Mouse (Mus musculus): ENCODE data around the gene Hoxc11. TPM values are rescaled to one million over a fixed set of nuclear protein-coding genes. Genes with fewer than 3 reads are reported as not detected.

The Hoxc11 gene
- polyA plus RNA-seq, 1 experiment from 2014 or later: 2.9 TPM

DNA sequence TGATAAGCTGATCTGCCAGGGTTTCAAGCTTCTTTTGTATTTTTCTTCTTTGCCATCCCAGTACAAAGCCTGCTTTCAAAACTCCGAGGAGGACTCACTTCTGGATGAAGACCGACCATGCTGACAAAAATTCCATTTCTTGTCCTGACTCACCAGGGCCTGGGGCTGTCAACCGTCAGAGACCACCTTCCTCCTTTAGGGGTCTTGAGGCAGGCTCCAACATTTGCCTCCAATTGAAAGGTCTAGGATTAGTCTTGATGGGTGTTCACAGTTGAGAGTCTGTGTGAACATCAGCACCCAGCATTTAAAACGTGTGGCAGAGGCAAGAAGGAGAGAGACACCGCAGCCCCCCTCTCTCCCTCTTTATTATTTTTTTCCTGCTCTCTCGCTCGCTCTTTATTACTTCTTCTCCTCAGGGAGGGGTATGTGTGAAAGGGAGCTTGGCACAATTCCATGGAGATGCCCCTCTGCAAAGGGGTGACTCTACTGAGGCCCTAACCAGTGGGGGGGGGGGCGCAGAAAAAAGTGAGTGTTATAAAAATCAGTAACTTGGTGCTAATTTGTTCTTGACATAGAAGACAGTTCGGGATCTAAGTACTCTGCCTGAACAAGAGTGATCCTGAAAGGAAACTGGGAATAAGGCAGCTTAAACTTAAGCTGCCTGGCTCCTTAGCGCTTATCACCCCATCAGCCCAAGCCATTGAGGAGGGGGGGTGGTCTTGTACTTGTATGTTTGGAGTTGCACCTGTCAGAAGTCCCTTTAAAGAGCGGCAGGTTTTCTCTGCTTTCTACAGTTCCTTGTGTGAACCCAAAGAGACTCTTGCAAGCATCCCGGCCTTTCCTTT lies 34.7 kb upstream of the Hoxc11 start:
- H3K27me3 ChIP-seq (ENCODE audit: control insufficient read depth, insufficient read depth, low read length): peaks cover 96% of the 10 kb centered on the region
- no peaks in the 10 kb centered on the region for H3K9me3 ChIP-seq (ENCODE audit: control insufficient read depth, low read length)
- H3K4me1 ChIP-seq (ENCODE audit: control insufficient read depth, insufficient read depth, low read length): no peaks in the 10 kb centered on the region
- 3% methylated on average over 12 of the region's 12 CpGs for WGBS
- no peak overlapping the region for H3K27ac ChIP-seq (ENCODE audit: low read depth, low read length)
- no peak overlapping the region for H3K4me3 ChIP-seq (ENCODE audit: low read length)
- H3K36me3 ChIP-seq (ENCODE audit: control insufficient read depth, insufficient read depth, low read length): no peaks in the 10 kb centered on the region
- no peak for ATAC-seq (ENCODE audit: low FRiP score, low TSS enrichment)
- H3K4me2 ChIP-seq (replicated peaks; ENCODE audit: low read depth, low read length): no peak overlapping the region
- H3K9ac ChIP-seq (ENCODE audit: low read depth, low read length): no peak overlapping the region

DNA sequence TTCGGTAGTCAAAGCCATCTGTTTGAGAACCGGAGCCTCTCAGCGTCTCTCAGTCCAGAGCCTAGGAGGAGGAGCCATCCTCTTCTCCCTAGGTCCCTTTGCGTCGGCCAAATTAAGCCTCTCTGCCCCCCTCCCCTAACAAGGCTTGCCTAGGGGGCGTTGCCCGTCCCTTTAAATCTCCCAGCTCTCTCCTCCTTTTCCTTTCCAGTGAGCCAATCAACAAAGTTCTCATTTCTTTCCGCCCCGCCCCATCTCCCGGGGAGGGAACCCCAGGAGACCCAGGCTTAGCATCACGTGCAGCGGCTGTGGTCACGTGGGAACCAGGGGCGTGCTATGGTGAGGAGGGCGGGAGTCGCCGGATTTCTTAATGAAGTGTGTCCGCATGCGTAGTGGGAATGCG lies 33.6 kb upstream of the Hoxc11 start:
- peak overlapping the region; percentile 39 for H3K4me2 ChIP-seq (replicated peaks; ENCODE audit: low read depth, low read length)
- peaks cover 97% of the 10 kb centered on the region for H3K27me3 ChIP-seq (ENCODE audit: control insufficient read depth, insufficient read depth, low read length)
- no peak overlapping the region for H3K9ac ChIP-seq (ENCODE audit: low read depth, low read length)
- peak; percentile 92 for ATAC-seq (ENCODE audit: low FRiP score, low TSS enrichment)
- no peak overlapping the region for H3K27ac ChIP-seq (ENCODE audit: low read depth, low read length)
- H3K9me3 ChIP-seq (ENCODE audit: control insufficient read depth, low read length): no peaks in the 10 kb centered on the region
- peak overlapping the region; percentile 24 for H3K4me3 ChIP-seq (ENCODE audit: low read length)
- no peaks in the 10 kb centered on the region for H3K4me1 ChIP-seq (ENCODE audit: control insufficient read depth, insufficient read depth, low read length)
- H3K36me3 ChIP-seq (ENCODE audit: control insufficient read depth, insufficient read depth, low read length): no peaks in the 10 kb centered on the region
- 1% methylated on average over 18 of the region's 20 CpGs for WGBS

DNA sequence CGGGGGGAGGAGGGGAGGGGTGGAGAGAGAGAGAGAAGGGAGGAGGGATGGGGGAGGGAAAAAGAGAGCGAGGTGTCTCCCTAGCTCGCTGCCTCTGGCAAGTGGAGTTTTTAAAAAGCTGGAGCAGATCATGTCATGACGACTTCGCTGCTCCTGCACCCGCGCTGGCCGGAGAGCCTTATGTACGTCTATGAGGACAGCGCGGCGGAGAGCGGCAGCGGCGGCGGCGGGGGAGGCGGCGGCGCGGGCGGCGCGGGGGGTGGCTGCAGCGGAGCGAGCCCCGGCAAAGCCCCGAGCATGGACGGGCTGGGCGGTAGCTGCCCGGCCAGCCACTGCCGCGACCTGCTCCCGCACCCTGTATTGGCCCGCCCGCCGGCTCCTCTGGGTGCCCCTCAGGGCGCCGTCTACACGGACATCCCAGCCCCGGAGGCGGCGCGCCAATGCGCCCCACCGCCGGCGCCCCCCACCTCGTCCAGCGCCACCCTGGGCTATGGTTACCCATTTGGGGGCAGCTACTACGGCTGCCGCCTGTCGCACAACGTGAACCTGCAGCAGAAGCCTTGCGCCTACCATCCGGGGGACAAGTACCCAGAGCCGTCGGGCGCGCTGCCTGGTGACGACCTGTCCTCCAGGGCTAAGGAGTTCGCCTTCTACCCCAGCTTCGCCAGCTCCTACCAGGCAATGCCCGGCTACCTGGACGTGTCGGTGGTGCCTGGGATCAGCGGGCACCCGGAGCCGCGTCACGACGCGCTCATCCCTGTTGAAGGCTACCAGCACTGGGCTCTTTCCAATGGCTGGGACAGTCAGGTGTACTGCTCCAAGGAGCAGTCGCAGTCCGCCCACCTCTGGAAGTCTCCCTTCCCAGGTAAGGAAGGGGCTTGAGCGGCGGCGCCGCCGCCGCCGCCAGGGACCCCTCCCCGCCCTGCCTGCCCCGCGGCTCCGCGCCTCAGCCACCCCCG lies 32.9 kb upstream of the Hoxc11 start, which contains the start of gene Hoxc13:
Hoxc13 (plus strand) TSS at position 51 of the 959 bp plus-strand sequence.
- WGBS: 1% methylated on average over 76 of the region's 88 CpGs
- H3K4me3 ChIP-seq (ENCODE audit: low read length): peak within 1 kb of the TSS; percentile 24
- no peak within 1 kb of the TSS for H3K27ac ChIP-seq (ENCODE audit: low read depth, low read length)
- no peaks in the 10 kb centered on the region for H3K4me1 ChIP-seq (ENCODE audit: control insufficient read depth, insufficient read depth, low read length)
- H3K4me2 ChIP-seq (replicated peaks; ENCODE audit: low read depth, low read length): peak within 1 kb of the TSS; percentile 39
- peak; percentile 62 for ATAC-seq (ENCODE audit: low FRiP score, low TSS enrichment)
- peaks cover 97% of the 10 kb centered on the region for H3K27me3 ChIP-seq (ENCODE audit: control insufficient read depth, insufficient read depth, low read length)
- no peaks in the 10 kb centered on the region for H3K36me3 ChIP-seq (ENCODE audit: control insufficient read depth, insufficient read depth, low read length)
- H3K9me3 ChIP-seq (ENCODE audit: control insufficient read depth, low read length): no peaks in the 10 kb centered on the region
- H3K9ac ChIP-seq (ENCODE audit: low read depth, low read length): no peak within 1 kb of the TSS

DNA sequence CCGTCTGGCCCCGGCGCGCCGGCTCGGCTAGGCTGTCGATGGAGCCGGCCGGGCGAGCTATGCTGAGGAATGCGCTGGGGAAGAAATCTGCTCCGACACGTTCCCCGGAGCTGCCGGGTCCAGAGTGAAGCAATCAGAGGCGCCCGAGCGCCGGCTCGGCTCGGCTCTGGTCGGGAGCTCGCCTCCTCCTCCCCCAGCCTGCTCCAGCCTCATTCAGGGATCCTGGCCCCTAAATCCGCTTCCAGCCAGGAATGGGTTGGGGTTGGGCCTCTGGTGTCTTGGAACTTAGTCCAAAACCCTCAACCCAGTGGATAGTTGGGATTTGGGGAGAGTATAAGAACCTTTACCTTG lies 32.2 kb upstream of the Hoxc11 start:
- Histone ChIP-seq H3K27me3 (ENCODE audit: control insufficient read depth, insufficient read depth, low read length) (peaks cover 96% of the 10 kb centered on the region), H3K4me3 (ENCODE audit: low read length) (peak overlapping the region; percentile 15; the same call in 1 of the 2 replicates), H3K9ac (ENCODE audit: low read depth, low read length) (no peak overlapping the region), H3K4me1 (ENCODE audit: control insufficient read depth, insufficient read depth, low read length) (no peaks in the 10 kb centered on the region), H3K9me3 (ENCODE audit: control insufficient read depth, low read length) (no peaks in the 10 kb centered on the region), H3K27ac (ENCODE audit: low read depth, low read length) (no peak overlapping the region), H3K36me3 (ENCODE audit: control insufficient read depth, insufficient read depth, low read length) (no peaks in the 10 kb centered on the region), H3K4me2 (replicated peaks; ENCODE audit: low read depth, low read length) (no peak overlapping the region)
- WGBS: under 1% methylated on average over 24 of the region's 24 CpGs
- peak; percentile 45; the same call in 1 of the 2 replicates for ATAC-seq (ENCODE audit: low FRiP score, low TSS enrichment)

DNA sequence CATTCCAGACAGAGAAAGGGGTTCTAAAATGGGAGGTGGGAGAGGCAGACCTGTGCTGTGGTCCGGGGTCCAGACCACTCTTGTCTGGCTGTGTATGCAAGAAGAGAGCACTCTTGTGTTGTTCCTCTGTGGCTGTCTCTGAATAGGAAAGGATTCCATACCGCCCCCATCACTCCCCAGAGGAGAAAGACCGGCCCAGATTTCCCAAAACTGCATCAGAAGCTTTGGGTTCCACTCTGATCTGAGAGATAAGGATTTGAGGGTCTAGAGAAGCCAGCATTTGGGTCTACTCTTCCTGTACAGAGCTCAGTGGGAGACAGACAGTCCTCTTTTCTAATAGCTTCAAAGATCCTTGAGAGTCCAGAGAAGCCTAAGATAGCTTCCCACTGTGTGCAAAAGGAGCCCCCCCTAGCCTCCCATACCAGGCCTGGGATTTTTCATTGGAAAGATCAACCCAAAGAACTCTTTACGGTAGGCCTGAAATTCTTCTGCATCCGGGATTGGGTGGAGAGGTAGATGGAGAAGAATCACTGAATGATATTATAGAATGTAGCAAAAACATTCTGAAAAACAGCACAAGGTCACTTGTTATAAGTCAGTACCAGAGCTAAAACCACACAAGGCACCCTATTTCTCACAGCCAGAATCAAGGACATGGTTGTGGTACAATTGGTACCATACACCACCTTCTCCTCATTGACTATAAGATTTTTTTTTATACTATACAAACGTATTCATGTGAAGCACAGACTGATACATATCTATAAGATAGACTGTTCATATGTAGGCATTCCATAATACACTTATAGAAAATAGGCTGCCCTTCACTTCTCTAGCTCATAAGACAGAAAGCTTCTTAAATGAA lies 31.4 kb upstream of the Hoxc11 start:
- no peaks in the 10 kb centered on the region for H3K36me3 ChIP-seq (ENCODE audit: control insufficient read depth, insufficient read depth, low read length)
- H3K4me1 ChIP-seq (ENCODE audit: control insufficient read depth, insufficient read depth, low read length): no peaks in the 10 kb centered on the region
- no peak overlapping the region for H3K9ac ChIP-seq (ENCODE audit: low read depth, low read length)
- H3K4me3 ChIP-seq (ENCODE audit: low read length): no peak overlapping the region
- no peak overlapping the region for H3K27ac ChIP-seq (ENCODE audit: low read depth, low read length)
- peaks cover 96% of the 10 kb centered on the region for H3K27me3 ChIP-seq (ENCODE audit: control insufficient read depth, insufficient read depth, low read length)
- no peak overlapping the region for H3K4me2 ChIP-seq (replicated peaks; ENCODE audit: low read depth, low read length)
- H3K9me3 ChIP-seq (ENCODE audit: control insufficient read depth, low read length): no peaks in the 10 kb centered on the region
- ATAC-seq (ENCODE audit: low FRiP score, low TSS enrichment): no peak
- 7% methylated on average over 6 of the region's 6 CpGs for WGBS

DNA sequence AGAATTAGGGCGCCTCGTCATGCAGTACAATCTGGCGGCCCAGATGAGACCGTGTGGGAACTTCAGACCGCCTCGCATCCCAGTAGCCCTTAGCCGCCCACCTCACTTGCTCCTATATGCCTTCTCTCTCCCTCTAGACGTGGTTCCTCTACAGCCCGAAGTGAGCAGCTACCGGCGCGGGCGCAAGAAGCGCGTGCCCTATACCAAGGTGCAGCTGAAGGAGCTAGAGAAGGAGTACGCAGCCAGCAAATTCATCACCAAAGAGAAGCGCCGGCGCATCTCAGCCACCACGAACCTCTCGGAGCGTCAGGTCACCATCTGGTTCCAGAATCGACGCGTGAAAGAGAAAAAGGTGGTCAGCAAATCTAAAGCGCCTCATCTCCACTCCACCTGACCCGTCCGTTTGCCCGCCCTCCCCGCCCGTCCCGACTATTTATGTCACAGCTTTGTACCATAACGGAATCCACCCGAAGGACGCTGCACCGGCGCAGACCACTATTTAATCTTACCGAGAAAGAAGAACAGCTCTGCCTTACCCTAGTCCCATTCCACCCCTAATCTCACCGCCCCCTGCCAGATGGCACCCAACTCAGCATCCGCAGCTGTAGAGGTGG lies 27.1 kb upstream of the Hoxc11 start:
- Histone ChIP-seq H3K9ac (ENCODE audit: low read depth, low read length) (no peak overlapping the region), H3K9me3 (ENCODE audit: control insufficient read depth, low read length) (no peaks in the 10 kb centered on the region), H3K27me3 (ENCODE audit: control insufficient read depth, insufficient read depth, low read length) (peaks cover 96% of the 10 kb centered on the region), H3K4me1 (ENCODE audit: control insufficient read depth, insufficient read depth, low read length) (no peaks in the 10 kb centered on the region), H3K4me3 (ENCODE audit: low read length) (no peak overlapping the region), H3K27ac (ENCODE audit: low read depth, low read length) (no peak overlapping the region), H3K4me2 (replicated peaks; ENCODE audit: low read depth, low read length) (no peak overlapping the region), H3K36me3 (ENCODE audit: control insufficient read depth, insufficient read depth, low read length) (no peaks in the 10 kb centered on the region)
- ATAC-seq (ENCODE audit: low FRiP score, low TSS enrichment): no peak
- WGBS: under 1% methylated on average over 40 of the region's 40 CpGs

DNA sequence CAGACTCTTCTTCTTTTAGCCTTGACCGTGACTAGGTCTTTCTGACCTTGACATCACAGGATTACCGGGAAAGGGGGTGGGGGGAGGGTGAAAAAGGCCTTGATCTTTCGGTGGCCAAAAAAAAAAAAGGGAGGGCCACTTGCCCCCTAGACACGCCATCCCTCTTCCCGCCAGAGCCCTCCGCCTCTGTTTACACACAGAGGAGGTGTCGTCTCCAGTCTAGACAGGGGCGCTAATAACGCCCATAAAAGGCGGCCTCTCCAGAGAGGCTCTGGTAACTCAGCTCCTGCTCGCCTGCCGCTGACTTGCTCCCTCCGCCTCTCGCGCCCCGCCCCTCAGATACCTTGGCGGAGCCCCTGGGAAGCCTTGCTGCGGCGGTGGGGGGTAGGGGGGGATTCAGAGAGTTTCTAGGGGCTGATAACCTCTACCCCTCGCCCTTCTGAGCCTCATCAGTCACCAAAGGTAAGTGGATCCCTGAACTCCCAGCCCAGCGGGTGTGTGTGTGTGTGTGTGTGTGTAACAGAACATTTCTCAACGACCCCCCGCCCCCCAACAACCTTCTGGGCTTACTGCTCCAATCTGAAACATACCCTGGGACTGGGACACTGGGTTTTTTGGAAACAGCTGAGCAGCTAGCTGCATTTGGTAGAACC lies 22.4 kb upstream of the Hoxc11 start:
- Histone ChIP-seq H3K9ac (ENCODE audit: low read depth, low read length) (no peak overlapping the region), H3K27ac (ENCODE audit: low read depth, low read length) (no peak overlapping the region), H3K9me3 (ENCODE audit: control insufficient read depth, low read length) (no peaks in the 10 kb centered on the region), H3K4me3 (ENCODE audit: low read length) (no peak overlapping the region), H3K27me3 (ENCODE audit: control insufficient read depth, insufficient read depth, low read length) (peaks cover 96% of the 10 kb centered on the region), H3K4me2 (replicated peaks; ENCODE audit: low read depth, low read length) (no peak overlapping the region), H3K36me3 (ENCODE audit: control insufficient read depth, insufficient read depth, low read length) (no peaks in the 10 kb centered on the region), H3K4me1 (ENCODE audit: control insufficient read depth, insufficient read depth, low read length) (no peaks in the 10 kb centered on the region)
- WGBS: 1% methylated on average over 23 of the region's 23 CpGs
- ATAC-seq (ENCODE audit: low FRiP score, low TSS enrichment): no peak

DNA sequence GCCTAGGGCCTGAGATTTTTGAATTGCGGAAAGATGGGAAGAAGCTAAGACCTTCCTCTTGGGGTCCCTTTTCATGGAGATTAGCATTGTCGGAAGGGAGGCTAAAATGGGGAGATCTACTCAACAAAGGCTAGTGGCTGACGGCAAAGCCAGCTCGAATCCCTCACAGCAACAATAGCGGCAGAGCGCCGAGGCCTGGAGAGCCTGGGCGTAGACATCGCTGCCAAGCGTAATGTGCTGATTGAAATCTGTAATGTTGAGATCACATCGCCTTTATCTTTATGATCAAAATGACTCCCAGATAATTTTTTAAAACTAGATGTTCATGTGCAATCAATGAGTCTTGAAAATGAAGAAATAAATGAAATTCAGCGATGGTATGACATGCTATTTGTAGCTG lies 19.8 kb upstream of the Hoxc11 start:
- Histone ChIP-seq H3K4me1 (ENCODE audit: control insufficient read depth, insufficient read depth, low read length) (peaks cover 3% of the 10 kb centered on the region; the same call in 1 of the 2 replicates), H3K27ac (ENCODE audit: low read depth, low read length) (no peak overlapping the region), H3K4me3 (ENCODE audit: low read length) (no peak overlapping the region), H3K36me3 (ENCODE audit: control insufficient read depth, insufficient read depth, low read length) (no peaks in the 10 kb centered on the region), H3K4me2 (replicated peaks; ENCODE audit: low read depth, low read length) (no peak overlapping the region), H3K27me3 (ENCODE audit: control insufficient read depth, insufficient read depth, low read length) (peaks cover 96% of the 10 kb centered on the region), H3K9me3 (ENCODE audit: control insufficient read depth, low read length) (no peaks in the 10 kb centered on the region), H3K9ac (ENCODE audit: low read depth, low read length) (no peak overlapping the region)
- whole genome bisulfite sequencing: under 1% methylated on average over 12 of the region's 12 CpGs
- no peak for ATAC-seq (ENCODE audit: low FRiP score, low TSS enrichment)
